Mouse (Mus musculus): ENCODE measurements around the gene Hist1h4h.

DNA sequence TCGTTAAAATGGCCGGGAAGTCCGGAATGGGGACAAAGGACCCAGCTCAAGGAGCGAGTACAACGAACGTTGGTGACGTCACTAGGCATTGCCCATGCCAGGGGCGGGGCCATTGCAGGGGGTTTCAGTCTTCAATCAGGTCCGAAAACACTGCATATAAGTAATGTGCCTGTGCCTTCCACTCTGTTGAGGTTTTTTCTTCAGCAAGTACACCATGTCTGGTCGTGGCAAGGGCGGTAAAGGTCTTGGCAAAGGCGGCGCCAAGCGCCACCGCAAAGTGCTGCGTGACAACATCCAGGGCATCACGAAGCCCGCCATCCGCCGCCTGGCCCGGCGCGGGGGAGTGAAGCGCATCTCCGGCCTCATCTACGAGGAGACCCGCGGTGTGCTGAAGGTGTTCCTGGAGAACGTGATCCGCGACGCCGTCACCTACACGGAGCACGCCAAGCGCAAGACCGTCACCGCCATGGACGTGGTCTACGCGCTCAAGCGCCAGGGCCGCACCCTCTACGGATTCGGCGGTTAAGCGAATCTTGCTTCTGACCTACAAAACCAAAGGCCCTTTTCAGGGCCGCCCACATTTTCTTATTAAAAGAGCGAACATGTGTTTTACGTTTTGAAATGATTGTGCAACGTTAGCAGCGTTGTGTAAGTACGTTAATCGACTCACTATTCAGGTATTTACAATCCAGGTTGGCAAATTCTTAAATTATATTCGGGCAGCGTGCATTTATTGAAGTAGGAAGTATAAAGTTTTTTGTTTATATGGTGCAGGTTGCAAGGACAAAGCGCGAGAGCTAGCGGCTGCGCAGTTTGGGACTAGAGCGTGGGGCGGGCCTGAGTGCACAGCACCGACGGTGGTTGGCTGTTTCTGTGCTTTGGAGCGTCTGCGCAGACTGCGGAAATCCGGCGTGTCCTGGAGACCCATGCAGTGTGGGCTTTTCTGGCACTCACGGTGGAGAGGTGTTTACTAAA is at the start of gene Hist1h4h:
- no peak for TF ChIP-seq USF2 (IDR thresholded peaks at IDR 0.05; ENCODE audit: borderline replicate concordance in 1 of 2, insufficient read depth in 1 of 2, low read depth in 1 of 2, low read length in 2 of 2)
- TF ChIP-seq POLR2A (IDR thresholded peaks at IDR 0.05; ENCODE audit: control insufficient read depth in 1 of 2, insufficient read depth in 1 of 2, low read depth in 1 of 2, low read length in 2 of 2, poor library complexity in 1 of 2) = peak; percentile 98
- TF ChIP-seq KAT2A (conservative IDR thresholded peaks at IDR 0.05; ENCODE audit: low read depth, low read length) = no peak
- TF ChIP-seq CTCF (IDR thresholded peaks at IDR 0.05 in 2 of 3, conservative IDR thresholded peaks at IDR 0.05 in 1 of 3; ENCODE audit: control insufficient read depth in 1 of 3, insufficient read depth in 1 of 3, low read depth in 2 of 3, low read length in 3 of 3, poor library complexity in 1 of 3, severe bottlenecking in 1 of 3) = no peak
- no peak for TF ChIP-seq EP300 (IDR thresholded peaks at IDR 0.05; ENCODE audit: low read depth in 1 of 2, low read length in 2 of 2)
- peak; percentile 99 for TF ChIP-seq TBP (IDR thresholded peaks at IDR 0.05; ENCODE audit: low read depth, low read length)
